Mouse (Mus musculus): ENCODE results near the gene Surf4. TPM values are rescaled to one million over a fixed set of nuclear protein-coding genes. Genes with fewer than 3 reads are reported as not detected.

Surf4 gene
- polyA plus RNA-seq, 1 experiment = 325 TPM

DNA sequence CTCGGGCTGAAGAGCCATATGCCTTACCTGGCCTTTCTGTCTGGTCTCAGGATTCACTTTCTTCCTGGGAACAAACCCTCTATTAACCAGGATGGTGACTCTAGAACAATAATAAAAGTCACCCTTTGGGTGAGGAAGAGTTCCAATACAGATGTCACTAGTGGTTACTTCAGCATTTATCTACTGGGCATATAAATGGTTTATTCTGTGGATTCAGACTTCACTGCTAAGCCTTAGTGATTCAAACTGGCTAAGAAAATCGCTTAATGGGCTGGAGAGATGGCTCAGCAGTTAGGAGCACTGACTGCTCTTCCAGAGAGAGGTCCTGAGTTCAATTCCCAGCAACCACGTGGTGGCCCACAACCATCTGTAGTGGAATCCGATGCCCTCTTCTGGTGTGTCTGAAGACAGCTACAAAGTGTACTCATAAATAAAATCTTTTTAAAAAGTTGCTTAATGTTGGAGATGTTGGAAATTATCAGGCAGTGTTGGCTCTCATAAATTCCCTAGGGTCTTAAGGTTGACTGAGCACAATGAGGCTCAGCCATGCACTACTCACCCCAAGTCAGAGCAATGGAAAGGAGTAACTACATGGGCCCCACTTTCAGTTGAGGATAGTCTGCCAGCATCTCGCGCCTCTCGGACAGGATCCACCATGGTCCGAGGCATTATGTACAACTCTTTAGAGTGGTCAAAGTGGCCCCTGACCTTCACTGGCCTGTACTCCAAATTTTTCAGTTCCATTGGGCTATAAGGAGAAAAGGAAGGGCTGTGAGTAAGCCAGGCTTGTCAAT, 19.4 kb downstream of the Surf4 start:
- no peak overlapping the region for H3K27ac ChIP-seq (ENCODE audit: insufficient read depth, low read length)
- no peak for TF ChIP-seq CTCF (IDR thresholded peaks at IDR 0.05; ENCODE audit: borderline replicate concordance, insufficient read depth, low read length)
- no peak overlapping the region for H3K4me3 ChIP-seq (ENCODE audit: insufficient read depth, low read length)
- peaks cover 8% of the 10 kb centered on the region for H3K4me1 ChIP-seq (ENCODE audit: control insufficient read depth, insufficient read depth, low read length)

DNA sequence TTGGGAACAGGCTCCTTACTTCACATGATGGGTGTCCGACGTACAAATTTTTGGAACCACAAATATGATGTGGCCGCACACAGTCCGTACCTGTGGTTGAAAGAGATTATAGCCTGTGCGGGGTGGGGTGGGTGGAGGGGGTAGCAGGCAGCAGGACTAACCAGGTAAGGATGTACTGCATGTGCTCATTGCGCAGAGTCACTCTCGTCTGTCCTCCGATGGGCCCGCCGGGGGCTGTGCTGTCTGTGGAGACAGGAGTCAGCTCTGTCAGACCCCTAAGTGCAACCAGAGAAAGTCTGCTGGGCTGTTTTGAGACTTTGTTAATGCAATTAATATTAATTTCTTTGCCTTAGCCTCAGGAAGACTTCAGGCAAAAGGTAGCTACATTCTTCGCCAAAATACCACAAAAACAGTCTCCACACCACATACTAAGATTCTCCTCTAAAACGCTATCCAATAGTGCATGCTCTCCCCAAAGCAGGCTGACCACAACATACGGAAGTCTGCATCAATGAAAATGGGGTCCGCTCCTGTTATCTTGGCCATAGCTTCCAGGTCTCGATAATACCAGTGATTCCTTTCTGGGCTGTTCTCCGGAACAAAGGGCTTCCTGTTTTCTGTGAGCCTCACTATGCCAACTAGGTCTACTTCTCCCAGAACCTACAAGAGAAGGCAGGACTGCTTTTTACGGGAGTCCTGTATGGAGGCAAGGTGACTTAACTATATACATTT, 20.1 kb downstream of the Surf4 start:
- H3K4me1 ChIP-seq (ENCODE audit: control insufficient read depth, insufficient read depth, low read length) = peaks cover 10% of the 10 kb centered on the region
- TF ChIP-seq POLR2A (IDR thresholded peaks at IDR 0.05; ENCODE audit: low read depth, low read length) = peak; percentile 9; the same call in 1 of the 2 replicates
- TF ChIP-seq CTCF (IDR thresholded peaks at IDR 0.05; ENCODE audit: borderline replicate concordance, insufficient read depth, low read length) = no peak
- H3K27ac ChIP-seq (ENCODE audit: insufficient read depth, low read length) = no peak overlapping the region
- H3K4me3 ChIP-seq (ENCODE audit: insufficient read depth, low read length) = no peak overlapping the region

DNA sequence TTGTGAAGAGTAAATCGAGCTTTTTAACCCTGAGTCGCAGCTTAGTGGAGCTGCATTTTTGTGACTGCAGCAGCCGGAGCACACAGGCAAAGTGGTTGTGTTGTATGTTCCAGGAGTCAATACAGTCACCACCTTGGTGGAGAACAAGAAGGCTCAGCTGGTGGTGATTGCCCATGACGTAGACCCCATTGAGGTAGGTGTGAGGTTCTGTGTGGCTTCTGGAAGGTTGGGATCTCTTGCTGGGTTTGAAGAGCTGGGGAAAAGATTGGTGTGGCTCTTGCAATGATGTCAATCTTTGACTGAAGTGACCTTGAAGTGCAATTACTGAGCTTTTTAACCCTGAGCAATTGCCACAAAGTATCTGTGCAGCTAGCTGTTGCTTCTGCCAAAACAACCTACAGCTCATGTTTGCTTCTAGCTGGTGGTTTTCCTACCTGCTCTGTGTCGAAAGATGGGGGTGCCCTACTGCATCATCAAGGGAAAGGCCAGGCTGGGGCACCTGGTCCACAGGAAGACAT, 21.4 kb downstream of the Surf4 start:
- TF ChIP-seq POLR2A (IDR thresholded peaks at IDR 0.05; ENCODE audit: low read depth, low read length) = no peak
- TF ChIP-seq CTCF (IDR thresholded peaks at IDR 0.05; ENCODE audit: borderline replicate concordance, insufficient read depth, low read length) = no peak
- Histone ChIP-seq H3K4me1 (ENCODE audit: control insufficient read depth, insufficient read depth, low read length) (peaks cover 2% of the 10 kb centered on the region), H3K4me3 (ENCODE audit: insufficient read depth, low read length) (peak overlapping the region; percentile 75), H3K27ac (ENCODE audit: insufficient read depth, low read length) (no peak overlapping the region)

DNA sequence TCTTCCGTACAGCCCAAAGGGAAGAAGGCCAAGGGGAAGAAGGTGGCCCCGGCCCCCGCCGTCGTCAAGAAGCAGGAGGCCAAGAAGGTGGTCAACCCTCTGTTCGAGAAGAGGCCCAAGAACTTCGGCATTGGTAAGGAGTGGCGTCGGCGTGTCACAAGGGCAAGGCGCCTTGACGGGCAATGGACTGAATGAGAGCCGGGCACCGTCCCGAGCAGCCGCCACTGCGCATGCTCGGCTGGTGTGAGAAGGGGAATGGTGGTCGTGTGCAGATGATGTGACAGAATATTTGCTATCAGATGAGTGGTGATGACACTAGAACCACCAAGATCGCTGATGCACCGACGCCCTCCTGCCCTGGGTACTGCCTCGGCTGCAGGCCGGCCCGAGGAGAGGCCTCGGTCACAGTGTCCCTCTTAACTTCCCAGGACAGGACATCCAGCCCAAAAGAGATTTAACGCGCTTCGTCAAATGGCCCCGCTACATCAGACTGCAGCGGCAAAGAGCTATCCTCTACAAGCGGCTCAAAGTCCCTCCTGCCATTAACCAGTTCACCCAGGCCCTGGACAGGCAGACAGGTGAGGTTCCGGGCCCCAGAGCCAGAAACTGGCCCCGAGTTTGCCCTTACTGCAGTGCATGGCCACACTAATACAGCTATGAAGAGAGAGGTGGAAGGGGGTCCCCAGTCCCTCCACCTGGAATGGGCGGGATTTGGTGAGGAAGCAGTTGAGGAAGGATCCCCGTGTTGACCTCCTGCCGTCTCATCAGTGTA, 22.5 kb downstream of the Surf4 start:
- peak overlapping the region; percentile 75 for H3K4me3 ChIP-seq (ENCODE audit: insufficient read depth, low read length)
- H3K27ac ChIP-seq (ENCODE audit: insufficient read depth, low read length) = peak overlapping the region; percentile 75
- TF ChIP-seq POLR2A (IDR thresholded peaks at IDR 0.05; ENCODE audit: low read depth, low read length) (peak; percentile 39; the same call in 1 of the 2 replicates), CTCF (IDR thresholded peaks at IDR 0.05; ENCODE audit: borderline replicate concordance, insufficient read depth, low read length) (no peak)
- H3K4me1 ChIP-seq (ENCODE audit: control insufficient read depth, insufficient read depth, low read length) = peaks cover 2% of the 10 kb centered on the region

DNA sequence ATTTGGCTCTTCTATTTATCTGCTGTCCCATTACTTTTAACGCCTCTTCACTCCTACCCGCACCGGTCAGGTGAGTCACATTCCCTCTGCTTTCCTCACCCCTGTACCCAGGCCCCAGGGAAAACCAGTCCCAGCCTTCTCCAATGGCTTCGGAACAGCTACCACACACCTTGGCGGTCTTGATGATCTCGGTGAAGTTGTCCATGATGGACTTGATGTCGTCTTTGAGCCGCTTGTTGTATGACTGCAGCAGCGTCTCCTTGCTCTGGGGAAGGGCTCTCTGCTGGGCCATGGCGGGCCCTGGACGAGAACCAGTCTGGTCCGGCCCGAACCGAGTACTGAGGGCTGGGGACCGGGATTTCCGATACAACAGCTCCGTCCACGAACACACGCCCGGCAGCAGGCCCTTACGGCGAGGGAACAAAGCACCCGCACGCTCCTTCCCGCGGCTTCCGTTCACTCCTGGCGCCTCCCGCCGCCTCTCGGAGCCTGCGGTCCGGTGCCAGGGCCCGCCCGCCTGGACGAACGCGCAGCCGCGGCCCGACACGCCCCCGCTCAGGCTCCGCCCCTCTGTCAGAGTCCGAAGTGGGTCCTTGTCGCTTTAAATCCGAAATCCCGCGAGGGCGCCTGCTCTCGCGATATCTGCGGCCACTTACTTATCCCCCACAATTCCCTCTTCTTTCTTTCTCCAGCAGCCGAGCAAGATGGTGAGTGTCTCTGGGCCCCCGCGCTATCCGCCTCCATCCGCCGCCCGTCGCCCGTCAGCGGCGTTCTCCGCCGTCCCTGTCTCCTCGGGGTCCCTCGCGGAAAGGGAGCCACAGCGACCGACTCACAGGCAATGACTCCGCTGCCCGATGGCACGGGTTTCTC, 23.4 kb downstream of the Surf4 start, which contains the start of the genes Med22 and Rpl7a:
Gene Med22 (minus strand): TSS at position 554 of the 870 bp plus-strand sequence.
Gene Rpl7a (plus strand): TSS at position 641 of the 870 bp plus-strand sequence.
- TF ChIP-seq CTCF (IDR thresholded peaks at IDR 0.05; ENCODE audit: borderline replicate concordance, insufficient read depth, low read length) (no peak), POLR2A (IDR thresholded peaks at IDR 0.05; ENCODE audit: low read depth, low read length) (peak; percentile 82)
- H3K4me1 ChIP-seq (ENCODE audit: control insufficient read depth, insufficient read depth, low read length) = peaks cover 2% of the 10 kb centered on the region
- H3K27ac ChIP-seq (ENCODE audit: insufficient read depth, low read length) = peak within 1 kb of the TSS; percentile 75
- H3K4me3 ChIP-seq (ENCODE audit: insufficient read depth, low read length) = peak within 1 kb of the TSS; percentile 87

DNA sequence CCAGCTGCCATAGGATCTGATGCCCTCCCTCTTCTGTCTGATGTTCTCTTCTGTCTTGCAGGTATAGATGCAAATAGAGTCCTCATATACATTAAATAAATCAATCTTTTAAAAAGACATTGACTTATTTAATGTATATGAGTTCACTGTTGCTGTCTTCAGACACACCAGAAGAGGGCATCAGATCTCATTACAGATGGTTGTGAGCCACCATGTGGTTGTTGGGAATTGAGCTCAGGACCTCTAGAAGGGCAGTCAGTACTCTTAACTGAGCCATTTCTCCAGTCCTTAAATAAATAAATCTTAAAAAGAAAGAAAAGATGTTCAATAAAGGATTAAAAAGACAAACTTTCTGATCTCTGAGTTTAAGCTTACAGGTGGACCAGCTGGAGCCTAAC, 24.3 kb downstream of the Surf4 start:
- peak overlapping the region; percentile 28; the same call in 1 of the 2 replicates for H3K27ac ChIP-seq (ENCODE audit: insufficient read depth, low read length)

DNA sequence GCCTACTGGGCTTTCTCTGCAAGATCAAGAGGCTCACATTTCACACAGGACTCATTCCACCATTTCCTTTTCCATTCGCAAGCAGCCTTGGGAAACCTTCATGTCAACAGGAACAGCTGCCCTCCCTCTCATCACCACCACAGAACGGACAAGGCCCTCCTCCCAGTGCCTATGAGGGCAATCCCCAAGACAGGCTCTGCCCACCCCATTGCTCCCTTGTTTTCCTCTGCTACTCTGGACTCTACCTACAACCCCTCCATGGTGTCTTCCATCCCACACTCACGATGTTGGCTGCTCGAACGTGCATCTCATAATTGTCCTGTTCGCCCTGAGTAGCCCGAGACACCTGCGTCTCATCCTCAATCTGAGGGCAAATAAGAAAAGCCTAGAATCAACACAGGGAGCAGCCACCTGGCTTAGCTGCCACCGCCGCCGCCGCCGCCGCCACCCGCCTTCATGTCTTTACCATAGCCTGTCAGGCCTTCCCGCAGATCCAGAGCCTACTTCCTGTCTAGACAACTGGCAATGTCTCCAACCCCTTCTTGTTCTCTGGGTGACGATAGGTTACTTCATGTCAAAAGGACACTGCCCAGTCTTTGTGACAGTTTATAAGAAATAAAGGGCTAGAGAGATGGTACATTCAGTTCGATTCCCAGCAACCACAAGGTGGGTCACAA, 24.9 kb downstream of the Surf4 start:
- TF ChIP-seq POLR2A (IDR thresholded peaks at IDR 0.05; ENCODE audit: low read depth, low read length) (no peak), CTCF (IDR thresholded peaks at IDR 0.05; ENCODE audit: borderline replicate concordance, insufficient read depth, low read length) (no peak)
- Histone ChIP-seq H3K27ac (ENCODE audit: insufficient read depth, low read length) (no peak overlapping the region), H3K4me1 (ENCODE audit: control insufficient read depth, insufficient read depth, low read length) (peaks cover 2% of the 10 kb centered on the region), H3K4me3 (ENCODE audit: insufficient read depth, low read length) (peak overlapping the region; percentile 87)

More for the DNA sequence above, 24.3 kb downstream of the Surf4 start:
- TF ChIP-seq POLR2A (IDR thresholded peaks at IDR 0.05; ENCODE audit: low read depth, low read length) = no peak
- TF ChIP-seq CTCF (IDR thresholded peaks at IDR 0.05; ENCODE audit: borderline replicate concordance, insufficient read depth, low read length) = no peak
- Histone ChIP-seq H3K4me1 (ENCODE audit: control insufficient read depth, insufficient read depth, low read length) (peaks cover 2% of the 10 kb centered on the region), H3K4me3 (ENCODE audit: insufficient read depth, low read length) (peak overlapping the region; percentile 87)

DNA sequence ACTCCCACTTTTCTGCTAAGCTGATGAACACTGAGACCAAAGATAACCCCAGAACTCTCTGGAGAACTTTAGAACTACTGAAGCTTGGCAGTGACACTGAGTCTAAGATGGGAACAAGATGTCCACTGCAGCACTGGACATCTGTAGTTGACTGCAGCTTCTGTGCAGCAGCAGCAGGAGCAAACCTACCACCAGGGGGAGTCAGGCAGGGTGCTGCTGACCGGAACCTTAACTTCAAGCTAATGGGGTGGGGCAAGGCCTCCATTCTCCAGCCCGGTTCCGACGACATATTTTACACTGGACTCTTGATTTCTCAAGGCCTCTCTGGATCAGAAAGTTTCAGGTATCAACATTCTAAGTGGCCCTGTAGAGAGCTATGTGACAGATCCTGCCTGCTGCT, 26.6 kb downstream of the Surf4 start:
- Histone ChIP-seq H3K4me3 (ENCODE audit: insufficient read depth, low read length) (no peak overlapping the region), H3K27ac (ENCODE audit: insufficient read depth, low read length) (no peak overlapping the region), H3K4me1 (ENCODE audit: control insufficient read depth, insufficient read depth, low read length) (peaks cover 6% of the 10 kb centered on the region; the same call in 1 of the 2 replicates)
- TF ChIP-seq CTCF (IDR thresholded peaks at IDR 0.05; ENCODE audit: borderline replicate concordance, insufficient read depth, low read length) = peak; percentile 90
- no peak for TF ChIP-seq POLR2A (IDR thresholded peaks at IDR 0.05; ENCODE audit: low read depth, low read length)

Measured in embryonic fibroblast, embryonic 13.5 days (primary cell).